8 mouse cellular contexts compared by ENCODE assay signal in the genomic region with DNA sequence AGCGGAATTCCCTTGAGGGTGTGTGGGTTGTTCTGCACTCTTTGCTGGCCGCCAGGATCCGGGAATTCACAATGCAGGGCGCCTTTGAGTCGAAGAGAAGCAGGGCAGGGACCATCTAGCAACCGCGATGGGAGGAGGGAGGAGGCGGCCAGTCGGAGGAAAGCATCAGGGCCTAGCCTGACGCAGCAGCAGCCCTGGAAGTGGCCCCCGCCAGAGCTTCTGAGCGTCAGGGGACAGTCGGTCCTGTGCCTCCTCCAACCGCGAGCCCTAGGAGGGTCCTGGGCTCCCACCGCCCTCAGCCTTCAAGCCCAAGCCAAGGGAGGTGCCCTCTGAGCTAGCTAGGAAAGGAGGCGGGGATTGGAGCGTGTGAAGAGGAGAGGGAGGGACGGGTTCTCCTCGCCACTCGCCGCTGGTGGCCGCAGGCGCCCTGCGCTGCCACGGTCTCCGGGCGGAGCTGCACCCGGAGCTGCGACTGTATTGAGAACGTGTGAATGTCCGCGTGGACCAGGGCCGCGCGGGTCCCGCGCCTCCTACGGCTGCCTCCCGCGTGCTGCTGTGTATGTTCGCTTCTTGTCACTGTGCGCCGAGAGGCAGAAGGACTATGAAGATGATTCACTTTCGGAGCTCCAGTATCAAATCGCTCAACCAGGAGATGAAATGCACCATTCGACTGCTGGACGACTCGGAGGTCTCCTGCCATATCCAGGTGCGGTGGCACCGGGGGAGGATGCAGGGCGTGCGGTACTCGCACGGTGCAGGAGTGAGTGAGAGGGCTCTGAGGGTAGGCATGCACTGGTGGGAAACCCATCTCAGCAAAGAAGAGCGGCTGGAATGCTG. TPM values are rescaled to one million over a fixed set of nuclear protein-coding genes. Genes with fewer than 3 reads are reported as not detected.
DNase-seq lines count a peak whose midpoint lies in the region; ATAC-seq lines count a peak whose summit lies in the region.

A gene (plus strand): TSS at position 232 of the 837 bp plus-strand sequence.

- H3K27me3 ChIP-seq in hindbrain, embryonic 14.5 days (ENCODE audit: control insufficient read depth, insufficient read depth, low read length), result no peaks in the 10 kb centered on the region
- H3K27me3 ChIP-seq in midbrain, embryonic 16.5 days (ENCODE audit: control insufficient read depth, insufficient read depth, low read depth, low read length), result no peaks in the 10 kb centered on the region

- DNase-seq in kidney, adult 18-20 months, result peak; percentile 8
- no peak for DNase-seq in kidney, adult 9 months
- DNase-seq in cerebellum, postnatal 25 days, result peak; percentile 79 to 80
- peak; percentile 53 to 59 for DNase-seq in frontal cortex, postnatal 25 days (ENCODE audit: low spot score in 2 of 2)
- DNase-seq in hindbrain, embryonic 14.5 days (ENCODE audit: low spot score), result peak; percentile 75
- DNase-seq in left cerebral cortex, postnatal 10 days (ENCODE audit: extremely low spot score in 1 of 2, low spot score in 2 of 2), result peak; percentile 58 to 71
- DNase-seq in testis, postnatal 14 days (ENCODE audit: low spot score), result peak; percentile 6

- H3K4me2 ChIP-seq in hindbrain, embryonic 14.5 days (replicated peaks), result peak within 1 kb of the TSS; percentile 78
- H3K4me2 ChIP-seq in midbrain, embryonic 16.5 days (ENCODE audit: low read length), result peak within 1 kb of the TSS; percentile 59

- H3K9me3 ChIP-seq in hindbrain, embryonic 14.5 days (ENCODE audit: control insufficient read depth, low read length), result no peaks in the 10 kb centered on the region
- no peaks in the 10 kb centered on the region for H3K9me3 ChIP-seq in midbrain, embryonic 16.5 days (replicated peaks; ENCODE audit: control insufficient read depth, low read length, poor library complexity, severe bottlenecking)

- no peaks in the 10 kb centered on the region for H3K36me3 ChIP-seq in hindbrain, embryonic 14.5 days (replicated peaks; ENCODE audit: control insufficient read depth, insufficient read depth)
- no peaks in the 10 kb centered on the region for H3K36me3 ChIP-seq in midbrain, embryonic 16.5 days (ENCODE audit: control insufficient read depth, insufficient read depth, low read length)

- intact Hi-C loops in left cerebral cortex, postnatal 10 days (cut with DNase I), result loop anchor here (10.0 kb wide), 1 partner anchor 131 kb away; no protein-coding TSS in a partner anchor

- H3K4me3 ChIP-seq in hindbrain, embryonic 14.5 days (replicated peaks; ENCODE audit: low read length), result peak within 1 kb of the TSS; percentile 76
- peak within 1 kb of the TSS; percentile 75 for H3K4me3 ChIP-seq in midbrain, embryonic 16.5 days (ENCODE audit: low read depth, low read length)

- peak within 1 kb of the TSS; percentile 86 for H3K9ac ChIP-seq in hindbrain, embryonic 14.5 days
- H3K9ac ChIP-seq in midbrain, embryonic 16.5 days (ENCODE audit: low read depth, low read length), result peak within 1 kb of the TSS; percentile 94

- peak within 1 kb of the TSS; percentile 96 for H3K27ac ChIP-seq in hindbrain, embryonic 14.5 days
- peak within 1 kb of the TSS; percentile 98 for H3K27ac ChIP-seq in midbrain, embryonic 16.5 days (ENCODE audit: low read length)

- peaks cover 15% of the 10 kb centered on the region for H3K4me1 ChIP-seq in hindbrain, embryonic 14.5 days (replicated peaks; ENCODE audit: control insufficient read depth, insufficient read depth, low read length)
- peaks cover 12% of the 10 kb centered on the region for H3K4me1 ChIP-seq in midbrain, embryonic 16.5 days (ENCODE audit: control insufficient read depth, insufficient read depth, low read length)

- ATAC-seq in hindbrain, embryonic 14.5 days (ENCODE audit: low FRiP score), result peak; percentile 94
- ATAC-seq in midbrain, embryonic 16.5 days, result peak; percentile 95

- under 1% methylated on average over 55 of the region's 56 CpGs for WGBS in hindbrain, embryonic 14.5 days
- under 1% methylated on average over 54 of the region's 56 CpGs for WGBS in midbrain, embryonic 16.5 days

RNA-seq across cellular contexts. Expression of the gene that starts here (rescaled TPM):
- polyA plus RNA-seq in hindbrain, embryonic 14.5 days (2014; fragmentation: Nextera tagmentation; extraction: Ambion mirVana), result 36.6 and 39.5 TPM in 2 replicates
- 10 to 100 TPM; 25.4 to 25.6 TPM for total RNA-seq in left cerebral cortex, postnatal 10 days (2021)
- polyA plus RNA-seq in midbrain, embryonic 16.5 days (2015; fragmentation: Nextera tagmentation; extraction: Ambion mirVana), result 40.6 and 43.1 TPM in 2 replicates
